Mouse (Mus musculus): Measurements from ENCODE around the gene H2-Q7.
"Not testable (repeated sequence)": the region's sequence is repeated elsewhere in the genome, so short reads cannot be mapped to it uniquely, and the experiment has no call there.

DNA sequence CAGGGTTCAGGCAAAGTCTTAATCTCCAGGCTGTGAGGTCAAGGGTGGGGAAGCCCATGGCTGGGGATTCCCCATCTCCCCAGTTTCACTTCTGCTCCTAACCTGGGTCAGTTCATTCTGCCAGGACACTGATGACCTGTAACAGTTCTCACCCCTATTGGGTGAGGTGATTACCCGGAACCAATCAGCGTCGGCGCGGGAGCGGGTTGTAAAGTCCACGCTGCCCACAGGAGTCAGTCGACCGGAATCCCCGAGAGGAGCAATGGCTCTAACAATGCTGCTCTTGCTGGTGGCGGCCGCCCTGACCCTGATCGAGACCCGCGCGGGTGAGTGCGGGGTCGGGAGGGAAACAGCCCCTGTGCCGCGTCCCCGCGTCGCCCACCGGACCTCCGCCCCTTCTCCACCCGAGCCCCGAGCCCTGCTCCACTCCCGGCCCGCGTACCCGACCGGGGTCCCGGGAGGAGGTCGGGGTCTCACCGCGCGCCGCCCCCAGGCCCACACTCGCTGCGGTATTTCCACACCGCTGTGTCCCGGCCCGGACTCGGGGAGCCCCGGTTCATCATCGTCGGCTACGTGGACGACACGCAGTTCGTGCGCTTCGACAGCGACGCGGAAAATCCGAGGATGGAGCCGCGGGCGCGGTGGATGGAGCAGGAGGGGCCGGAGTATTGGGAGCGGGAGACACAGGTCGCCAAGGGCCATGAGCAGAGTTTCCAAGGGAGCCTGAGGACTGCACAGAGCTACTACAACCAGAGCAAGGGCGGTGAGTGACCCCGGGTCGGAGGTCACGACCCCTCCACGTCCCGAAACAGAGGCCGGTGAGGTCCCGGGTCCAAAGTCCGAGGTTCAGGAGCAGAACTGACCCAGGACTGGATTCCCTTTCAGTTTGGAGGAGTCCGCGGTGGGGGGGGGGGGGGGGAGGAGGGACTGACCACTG lies 44.8 kb upstream of the H2-Q7 start:
- TF ChIP-seq POLR2A (IDR thresholded peaks at IDR 0.05; ENCODE audit: low read depth, low read length); CTCF (IDR thresholded peaks at IDR 0.05; ENCODE audit: borderline replicate concordance, insufficient read depth, low read length): not testable (repeated sequence)

Measured in embryonic fibroblast, embryonic 13.5 days (primary cell).